Mouse (Mus musculus): ENCODE measurements at regions not wholly inside any gene's neighbourhood (a gene's known extent, or its start where the extent isn't known, plus 50 kb on each side); places are given as distances from the start of the nearest gene placed in this dataset.

- TF ChIP-seq EP300 (IDR thresholded peaks at IDR 0.05; ENCODE audit: low read length) (no peak), ZC3H11A (IDR thresholded peaks at IDR 0.05; ENCODE audit: low read depth, low read length) (no peak), ZNF384 (IDR thresholded peaks at IDR 0.05; ENCODE audit: low read depth, low read length) (no peak), MYC (IDR thresholded peaks at IDR 0.05; ENCODE audit: low read depth, low read length) (no peak), SIN3A (IDR thresholded peaks at IDR 0.05; ENCODE audit: low read length) (no peak), POLR2A (IDR thresholded peaks at IDR 0.05; ENCODE audit: low read depth, low read length) (no peak), CTCF (conservative IDR thresholded peaks at IDR 0.05 in 1 of 2, IDR thresholded peaks at IDR 0.05 in 1 of 2; ENCODE audit: low read depth in 2 of 2, low read length in 2 of 2) (no peak), MAX (IDR thresholded peaks at IDR 0.05; ENCODE audit: low read length) (no peak), MXI1 (IDR thresholded peaks at IDR 0.05; ENCODE audit: low read depth, low read length) (no peak)
Measured at GRCm38 (mm10) chr13:48115890-48116289, 145.1 kb upstream of the Id4 start.
